Mouse (Mus musculus) left cerebral cortex, adult 6 months (tissue): ENCODE data around the gene Timm8b. TPM values are rescaled to one million over a fixed set of nuclear protein-coding genes. Genes with fewer than 3 reads are reported as not detected.

Experiments used
- long read RNA-seq, 2 experiments: library from polyadenylated mRNA; unstranded; transcript quantifications; one replicate each; pipeline ENCODE4 v2.0.0; 2019 to 2020
- polyA plus RNA-seq: library from polyadenylated mRNA; unstranded; fragments of <200 nt; fragmentation: Nextera tagmentation; gene quantifications from 2 replicates; pipeline ENCODE4 v1.2.3, GENCODE M21; 2021

The Timm8b gene
- 965 and 1,199 TPM in 2 replicates for polyA plus RNA-seq
- long read RNA-seq, experiment 1, transcript Timm8b-201 (2 exons, 518 nt), result major isoform, 94 of 102 reads
- long read RNA-seq, experiment 1, partial matches to known transcripts, result 0 of 102 reads
- long read RNA-seq, experiment 1, other reads (novel, unspliced or antisense), result 8 of 102 reads
- long read RNA-seq, experiment 2, transcript Timm8b-201 (2 exons, 518 nt), result major isoform, 528 of 535 reads
- long read RNA-seq, experiment 2, partial matches to known transcripts, result 4 of 535 reads
- long read RNA-seq, experiment 2, other reads (novel, unspliced or antisense), result 3 of 535 reads

DNA sequence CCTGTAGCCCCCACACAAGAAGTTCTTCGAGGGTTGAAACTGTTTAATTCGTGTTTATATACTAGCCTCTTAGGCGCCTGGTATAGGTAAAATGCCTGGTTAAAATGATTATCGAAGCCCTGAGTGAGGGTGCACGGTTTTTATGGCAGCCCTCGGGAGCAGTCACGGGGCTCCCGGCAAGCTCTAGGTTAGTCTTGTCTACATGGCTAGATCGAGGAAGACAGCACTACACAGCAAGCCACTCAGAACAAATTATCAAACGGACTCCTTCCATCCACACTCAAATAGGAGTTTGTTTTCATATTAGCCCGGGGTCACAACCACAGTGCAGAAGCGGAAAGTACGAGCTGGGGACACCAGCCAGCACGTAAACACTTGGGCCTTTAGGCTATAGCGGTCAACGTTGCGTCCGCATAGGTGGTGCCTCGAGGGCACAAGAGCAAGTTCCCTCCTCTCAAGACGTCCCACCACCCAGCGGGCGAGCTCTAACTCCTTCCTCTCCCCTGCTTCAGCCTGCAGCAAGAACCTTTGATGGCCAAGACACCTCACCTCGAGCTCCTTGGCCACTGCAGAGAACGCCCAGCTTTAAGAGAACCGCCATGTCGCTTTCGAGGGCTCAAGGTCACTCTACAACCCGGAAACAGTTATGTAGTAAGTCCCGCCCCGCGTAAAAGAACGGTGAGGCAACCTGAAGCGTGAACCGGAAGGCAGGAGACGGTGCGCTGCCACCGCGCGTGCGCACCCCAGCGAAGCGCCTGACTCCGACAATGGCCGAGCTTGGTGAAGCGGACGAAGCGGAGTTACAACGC, at the start of gene Timm8b, which contains the start of gene Sdhd:
Timm8b (plus strand) TSS at position 722 of the 809 bp plus-strand sequence.
Sdhd (minus strand) TSS at position 624 of the 809 bp plus-strand sequence.

DNA sequence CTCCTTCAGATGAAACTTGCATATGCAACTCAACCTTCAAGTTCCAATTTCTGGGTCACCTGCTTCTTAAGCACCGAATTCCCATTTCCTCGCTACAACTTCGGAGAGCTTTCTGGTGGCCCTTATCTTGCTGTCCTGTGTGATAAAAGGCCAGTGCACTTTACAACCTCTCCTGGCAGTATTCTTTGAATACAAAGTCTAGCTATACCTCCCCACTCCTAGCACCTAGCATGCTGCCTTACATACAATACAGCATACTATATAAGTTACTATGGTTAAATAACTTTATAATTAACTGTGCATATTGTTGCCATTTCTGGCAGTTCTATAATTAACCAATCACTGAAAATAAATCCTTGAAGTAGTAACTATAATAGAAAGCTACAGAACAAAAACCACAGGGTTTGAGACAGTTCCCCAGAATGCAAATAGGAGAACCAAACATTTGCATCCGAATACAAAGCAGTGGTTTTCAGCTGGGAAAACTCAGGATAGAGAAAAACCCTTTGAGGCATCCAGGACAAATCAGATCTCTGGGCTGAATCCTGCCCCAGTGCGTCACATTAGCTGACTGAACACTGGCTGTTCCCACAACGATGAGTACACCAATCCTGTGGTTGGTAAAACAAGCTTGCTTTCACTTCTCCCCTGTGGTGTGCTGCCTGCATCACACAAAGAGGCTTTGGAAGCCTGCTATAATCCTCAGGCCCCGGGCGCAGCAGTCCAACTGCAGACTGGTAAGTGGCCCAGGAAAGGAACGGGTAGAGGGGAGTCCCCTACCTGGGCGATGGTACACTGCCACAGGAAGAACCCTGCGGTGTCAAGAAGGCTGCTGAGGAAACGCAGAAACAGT, 49.2 kb upstream of the Timm8b start, which contains the start of gene Il18:
Il18 (plus strand) TSS at position 587 of the 853 bp plus-strand sequence.

DNA sequence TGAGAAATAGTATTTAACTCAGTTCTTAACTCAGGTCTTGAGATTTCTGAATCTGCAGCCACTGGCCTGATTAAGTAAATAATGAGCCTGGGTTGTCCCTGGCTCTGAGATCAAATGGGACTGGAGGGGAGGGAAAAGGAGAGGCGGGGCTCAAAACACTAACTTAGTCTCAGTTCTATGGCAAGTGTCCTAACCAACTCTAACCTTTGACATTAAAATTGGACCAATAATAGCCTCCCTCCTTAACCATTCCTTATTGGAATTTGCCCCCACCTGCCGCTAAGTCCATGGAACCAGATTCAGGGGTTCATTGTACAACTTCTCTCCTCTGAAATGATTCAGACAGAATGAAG, 48.6 kb upstream of the Timm8b start, which contains the start of gene Bco2:
Bco2 (minus strand) TSS at position 88 of the 353 bp plus-strand sequence.

DNA sequence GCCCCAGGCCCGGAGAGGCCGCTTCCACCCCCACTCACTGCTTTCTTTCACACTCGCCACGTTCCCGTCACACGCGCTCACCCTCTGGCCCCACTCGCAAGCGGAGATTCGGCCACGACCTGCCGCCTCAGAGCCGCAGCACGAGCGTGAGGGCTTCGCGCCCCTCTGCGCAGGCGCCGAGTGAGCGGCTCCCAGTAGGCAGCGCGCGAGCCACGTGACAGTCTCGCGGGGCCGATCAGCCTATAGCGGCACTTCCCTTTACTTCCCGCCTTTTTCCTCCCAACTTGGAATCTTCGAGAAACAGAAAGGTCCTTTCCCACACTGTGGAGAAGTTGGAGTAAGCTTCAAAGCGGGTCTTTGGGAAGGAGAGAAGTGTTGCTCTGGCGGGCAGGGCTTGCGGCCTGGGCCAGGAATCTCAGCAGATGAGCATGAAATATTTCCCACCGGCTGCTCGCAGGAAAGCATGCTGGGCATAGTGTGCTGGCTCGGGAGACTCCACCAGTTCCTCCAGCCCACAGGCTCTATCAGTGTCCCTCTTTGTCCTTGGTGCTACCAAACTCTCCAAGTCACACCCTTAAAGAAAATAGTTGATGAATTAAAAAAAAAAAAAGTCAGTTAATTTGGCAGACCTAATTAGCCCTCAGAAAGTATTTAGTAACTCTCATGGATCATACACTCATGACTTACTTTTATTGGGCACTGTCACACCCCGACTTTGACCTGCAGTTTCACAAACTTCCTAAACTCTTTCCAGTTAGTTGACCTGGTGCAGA, 42.4 kb upstream of the Timm8b start, which contains the start of gene Tex12:
Tex12 (minus strand) TSS at position 181 of the 773 bp plus-strand sequence.

DNA sequence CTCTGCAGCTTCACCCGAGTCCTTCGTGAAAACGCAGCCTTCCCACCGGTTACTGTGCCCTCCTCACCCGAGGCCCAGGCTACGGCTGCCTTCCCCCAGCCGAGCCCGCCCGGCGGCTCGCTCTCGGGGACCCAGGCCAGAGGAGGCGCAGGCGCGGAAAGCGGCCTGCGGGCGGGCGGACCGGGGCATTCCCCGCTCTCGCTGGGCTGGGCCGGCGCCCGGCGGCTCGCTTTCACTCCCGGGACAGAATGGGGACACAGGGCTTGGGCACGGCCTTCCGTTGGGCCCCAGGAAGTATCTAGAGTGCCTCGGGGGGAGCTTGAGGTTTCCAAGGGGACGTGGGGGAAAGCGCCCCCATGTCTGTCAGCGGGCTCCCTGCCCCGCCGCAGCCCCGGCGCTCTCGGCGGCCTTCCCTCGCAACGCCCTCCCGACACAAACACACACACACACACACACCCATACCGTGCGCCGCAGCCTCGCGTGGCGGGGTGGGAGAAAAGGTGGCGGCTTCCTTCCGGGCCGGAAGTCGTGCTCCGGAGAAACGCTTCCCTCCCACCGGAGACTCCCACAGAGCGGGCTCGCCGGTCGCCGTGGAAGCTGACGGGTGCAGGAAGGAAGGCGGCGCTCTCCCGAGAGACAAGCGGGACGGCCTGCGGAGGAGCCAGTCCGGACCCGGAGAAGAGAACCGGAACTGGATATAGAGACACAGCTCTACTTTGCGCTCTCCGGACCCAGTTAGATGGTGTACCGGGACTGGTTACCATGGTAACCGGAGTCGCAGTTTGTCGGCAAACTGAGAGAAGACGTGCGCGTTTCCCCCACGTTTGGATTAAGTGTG, 13.3 kb downstream of the Timm8b start, which contains the start of the genes Pih1d2 and Nkapd1:
Pih1d2 (plus strand) TSS at position 556 of the 838 bp plus-strand sequence.
Nkapd1 (minus strand) TSS at position 699 of the 838 bp plus-strand sequence.

Other genes with a start within 250 kb of the Timm8b start
- 0.13 TPM in 1 of 2 replicates, not detected in the other for gene Plet1, start 109.4 kb upstream of the Timm8b start, polyA plus RNA-seq
- gene Pts, start 75.2 kb upstream of the Timm8b start, polyA plus RNA-seq, result 97.6 and 116 TPM in 2 replicates
- gene Il18, start 49.1 kb upstream of the Timm8b start, polyA plus RNA-seq, result 64.3 and 75.2 TPM in 2 replicates
- gene Bco2, start 48.7 kb upstream of the Timm8b start, polyA plus RNA-seq, result 3.0 and 3.4 TPM in 2 replicates
- not detected in 2 replicates for gene Tex12, start 42.6 kb upstream of the Timm8b start, polyA plus RNA-seq
- 115 and 194 TPM in 2 replicates for gene Sdhd, start 98 bp upstream of the Timm8b start, polyA plus RNA-seq
- 3.0 and 4.5 TPM in 2 replicates for gene Pih1d2, start 13.4 kb downstream of the Timm8b start, polyA plus RNA-seq
- 12.1 and 20.2 TPM in 2 replicates for gene Nkapd1, start 13.6 kb downstream of the Timm8b start, polyA plus RNA-seq
- 33.6 and 43.7 TPM in 2 replicates for gene Dlat, start 55.9 kb downstream of the Timm8b start, polyA plus RNA-seq
- gene Dixdc1, start 135.6 kb downstream of the Timm8b start, polyA plus RNA-seq, result 31.7 and 38.1 TPM in 2 replicates
- 3.6 and 5.2 TPM in 2 replicates for gene 2310030G06Rik, start 142.6 kb downstream of the Timm8b start, polyA plus RNA-seq
- gene Cryab, start 147.4 kb downstream of the Timm8b start, polyA plus RNA-seq, result 295 and 350 TPM in 2 replicates
- gene Hspb2, start 148.4 kb downstream of the Timm8b start, polyA plus RNA-seq, result 3.8 and 3.9 TPM in 2 replicates
- gene Fdxacb1, start 164.3 kb downstream of the Timm8b start, polyA plus RNA-seq, result 3.6 and 5.7 TPM in 2 replicates
- 7.0 and 20.0 TPM in 2 replicates for gene Alg9, start 171.1 kb downstream of the Timm8b start, polyA plus RNA-seq
- gene 1110032A03Rik, start 171.6 kb downstream of the Timm8b start, polyA plus RNA-seq, result 96.7 and 104 TPM in 2 replicates
- 5.8 and 6.0 TPM in 2 replicates for gene Ppp2r1b, start 241.4 kb downstream of the Timm8b start, polyA plus RNA-seq